Mouse (Mus musculus) limb, embryonic 14.5 days (tissue): Measurements from ENCODE around the gene St6galnac5. TPM values are rescaled to one million over a fixed set of nuclear protein-coding genes. Genes with fewer than 3 reads are reported as not detected.

ENCODE experiments used
- ATAC-seq: fragments of 200-750 bp; cut with Nextera tagmentation; 2 replicates; pipeline ENCODE4 v1.8.0; 2017; ENCODE audit warnings: low read depth, moderate number of reproducible peaks, moderate TSS enrichment; ENCODE audit not compliant: low FRiP score
- DNase-seq: peaks from one replicate; pipeline ENCODE4 v3.0.0-alpha.2; 2015; ENCODE audit warnings: low spot score
- H3K27ac ChIP-seq: fragments of 300-500 bp; sonication (generic); replicated peaks from 2 replicates; pipeline ENCODE4 v1.5.1; 2014; ENCODE audit warnings: low read depth, mild to moderate bottlenecking, low read length, moderate library complexity, mixed read lengths
- H3K27me3 ChIP-seq: fragments of 300-500 bp; sonication (generic); 2 replicates; pipeline ENCODE4 v1.6.1; 2014; ENCODE audit warnings: low read length, mixed read lengths; ENCODE audit not compliant: control insufficient read depth, insufficient read depth
- H3K36me3 ChIP-seq: fragments of 300-500 bp; sonication (generic); 2 replicates; pipeline ENCODE4 v1.6.1; 2014; ENCODE audit warnings: mild to moderate bottlenecking, low read length, moderate library complexity, mixed read lengths; ENCODE audit not compliant: control insufficient read depth, insufficient read depth
- H3K4me1 ChIP-seq: fragments of 300-500 bp; sonication (generic); 2 replicates; pipeline ENCODE4 v1.6.1; 2014; ENCODE audit warnings: antibody characterized with exemption, low read length, mixed read lengths; ENCODE audit not compliant: control insufficient read depth, insufficient read depth
- H3K4me2 ChIP-seq: fragments of 300-500 bp; sonication (generic); replicated peaks from 2 replicates; pipeline ENCODE4 v1.6.1; 2014; ENCODE audit warnings: low read depth, mild to moderate bottlenecking, low read length, moderate library complexity; ENCODE audit not compliant: severe bottlenecking
- H3K4me3 ChIP-seq: fragments of 300-500 bp; sonication (generic); replicated peaks from 2 replicates; pipeline ENCODE4 v1.5.1; 2014; ENCODE audit warnings: low read length
- H3K9ac ChIP-seq: fragments of 300-500 bp; sonication (generic); 2 replicates; pipeline ENCODE4 v1.6.1; 2014; ENCODE audit warnings: mild to moderate bottlenecking, low read depth, low read length, moderate library complexity; ENCODE audit not compliant: severe bottlenecking
- H3K9me3 ChIP-seq: fragments of 300-500 bp; sonication (generic); 2 replicates; pipeline ENCODE4 v1.6.1; 2016; ENCODE audit warnings: low read length; ENCODE audit not compliant: control insufficient read depth
- POLR2A ChIP-seq: fragments of 200-500 bp; IDR thresholded peaks from 2 replicates; pipeline ENCODE4 v1.8.0; 2012; ENCODE audit warnings: inconsistent platforms, mild to moderate bottlenecking, moderate library complexity, borderline replicate concordance; ENCODE audit not compliant: insufficient read depth, insufficient read length; ENCODE audit errors: extremely low read depth
- WGBS: fragments of 180-500 bp; shearing (Covaris S2); extraction: QIAGEN DNeasy Blood & Tissue Kit; methylation state at CpG from one replicate; pipeline ENCODE4 v1.1.7; 2014; 5-methylcytosine and 5-hydroxymethylcytosine counted together
- polyA plus RNA-seq, 2 experiments: library from polyadenylated mRNA; depleted of rRNA in 1 of 2; stranded (reverse) in 1 of 2; unstranded in 1 of 2; fragments of >200 nt; fragmentation: Nextera tagmentation in 1 of 2; extraction: Ambion mirVana in 1 of 2; gene quantifications; 2 replicates each; pipeline versions ENCODE4 v1.2.1 to v1.2.3; 2012 to 2014

Gene St6galnac5
- polyA plus RNA-seq, 2 experiments, result 1.2 TPM

GRCm38 (mm10) chr3:152942985-152943384, 39.1 kb downstream of the St6galnac5 start:
- ATAC-seq (no peak), DNase-seq (peak; percentile 37)
- Histone ChIP-seq H3K4me1 (no peaks in the 10 kb centered on the region), H3K36me3 (no peaks in the 10 kb centered on the region), H3K27me3 (no peaks in the 10 kb centered on the region), H3K9me3 (no peaks in the 10 kb centered on the region), H3K9ac (no peak overlapping the region), H3K4me3 (no peak overlapping the region), H3K27ac (no peak overlapping the region), H3K4me2 (no peak overlapping the region)
- 77% methylated on average over 11 of the region's 11 CpGs for WGBS
- TF ChIP-seq POLR2A, result no peak

DNA sequence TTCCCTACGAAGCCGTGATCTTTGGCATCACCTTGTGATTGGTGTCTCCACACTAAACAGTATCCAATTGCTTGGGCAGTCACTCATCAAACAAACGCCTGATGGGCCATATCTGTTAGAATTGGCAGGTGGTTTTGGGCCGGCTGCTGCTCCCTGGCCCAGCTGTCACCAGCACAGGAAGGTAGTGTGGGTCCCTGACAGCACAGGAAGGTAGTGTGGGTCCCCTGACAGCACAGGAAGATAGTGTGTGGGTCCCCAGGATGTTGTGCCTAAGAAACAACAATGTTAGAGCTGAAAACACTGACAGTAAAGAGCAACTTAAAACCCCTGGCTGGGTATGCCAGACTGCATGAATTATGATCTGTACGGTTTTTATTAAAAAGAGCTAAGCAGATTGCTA, 40.4 kb downstream of the St6galnac5 start:
- DNase-seq, result no peak
- Histone ChIP-seq H3K9ac (no peak overlapping the region), H3K36me3 (no peaks in the 10 kb centered on the region), H3K27ac (no peak overlapping the region), H3K4me2 (no peak overlapping the region), H3K9me3 (no peaks in the 10 kb centered on the region), H3K27me3 (no peaks in the 10 kb centered on the region), H3K4me3 (no peak overlapping the region), H3K4me1 (no peaks in the 10 kb centered on the region)
- no peak for TF ChIP-seq POLR2A
- ATAC-seq, result no peak
- WGBS, result 81% methylated on average over 5 of the region's 5 CpGs

GRCm38 (mm10) chr3:152936313-152936712, 45.7 kb downstream of the St6galnac5 start:
- Histone ChIP-seq H3K27ac (no peak overlapping the region), H3K36me3 (no peaks in the 10 kb centered on the region), H3K9me3 (no peaks in the 10 kb centered on the region), H3K27me3 (no peaks in the 10 kb centered on the region), H3K4me2 (no peak overlapping the region), H3K9ac (no peak overlapping the region), H3K4me3 (no peak overlapping the region), H3K4me1 (no peaks in the 10 kb centered on the region)
- DNase-seq (no peak), ATAC-seq (no peak)
- TF ChIP-seq POLR2A, result no peak
- WGBS, result 88% methylated on average over 3 of the region's 3 CpGs

GRCm38 (mm10) chr3:152933737-152934136, 48.3 kb downstream of the St6galnac5 start:
- Histone ChIP-seq H3K27ac (no peak overlapping the region), H3K4me1 (no peaks in the 10 kb centered on the region), H3K9ac (no peak overlapping the region), H3K27me3 (no peaks in the 10 kb centered on the region), H3K4me2 (no peak overlapping the region), H3K9me3 (no peaks in the 10 kb centered on the region), H3K4me3 (no peak overlapping the region), H3K36me3 (no peaks in the 10 kb centered on the region)
- DNase-seq (no peak), ATAC-seq (no peak)
- 91% methylated on average over 3 of the region's 3 CpGs for WGBS
- TF ChIP-seq POLR2A, result no peak

DNA sequence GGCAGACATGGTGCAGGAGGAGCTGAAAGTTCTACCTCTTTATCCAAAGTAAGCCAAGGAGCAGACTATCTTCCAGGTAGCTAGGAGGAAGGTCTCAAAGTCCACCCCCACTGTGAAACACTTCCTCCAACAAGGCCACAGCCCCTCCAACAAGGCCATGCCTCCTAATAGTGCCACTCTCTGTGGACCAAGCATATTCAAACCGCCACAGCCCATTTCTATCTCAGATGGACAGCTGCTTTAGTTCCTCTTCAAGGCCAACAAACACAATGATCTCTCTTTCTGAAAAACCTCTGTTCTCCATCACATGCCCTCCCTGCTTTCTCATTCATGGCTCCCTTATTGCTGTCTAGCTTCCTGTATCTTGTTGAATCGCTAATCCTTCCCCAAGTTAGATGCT, 49.5 kb downstream of the St6galnac5 start:
- H3K4me2 ChIP-seq, result no peak overlapping the region
- WGBS, result 83% methylated on average over 2 of the region's 2 CpGs
- ATAC-seq (no peak), DNase-seq (no peak)
- H3K9ac ChIP-seq, result no peak overlapping the region
- H3K27ac ChIP-seq, result no peak overlapping the region
- no peaks in the 10 kb centered on the region for H3K9me3 ChIP-seq
- H3K36me3 ChIP-seq, result no peaks in the 10 kb centered on the region
- no peaks in the 10 kb centered on the region for H3K4me1 ChIP-seq
- H3K4me3 ChIP-seq, result no peak overlapping the region
- no peak for TF ChIP-seq POLR2A
- H3K27me3 ChIP-seq, result no peaks in the 10 kb centered on the region

GRCm38 (mm10) chr3:152932096-152932495, 50.0 kb downstream of the St6galnac5 start:
- DNase-seq, result no peak
- ATAC-seq, result no peak
- H3K4me1 ChIP-seq, result no peaks in the 10 kb centered on the region
- no peak overlapping the region for H3K9ac ChIP-seq
- no peak overlapping the region for H3K27ac ChIP-seq
- H3K36me3 ChIP-seq, result no peaks in the 10 kb centered on the region
- no peak overlapping the region for H3K4me3 ChIP-seq
- WGBS, result 68% methylated on average over 4 of the region's 4 CpGs
- no peaks in the 10 kb centered on the region for H3K27me3 ChIP-seq
- H3K4me2 ChIP-seq, result no peak overlapping the region
- TF ChIP-seq POLR2A, result no peak
- H3K9me3 ChIP-seq, result no peaks in the 10 kb centered on the region
